Mouse (Mus musculus): ENCODE data around the gene Igsf21. TPM values are rescaled to one million over a fixed set of nuclear protein-coding genes. Genes with fewer than 3 reads are reported as not detected.

Igsf21 gene
- polyA plus RNA-seq, 1 experiment = not detected

DNA sequence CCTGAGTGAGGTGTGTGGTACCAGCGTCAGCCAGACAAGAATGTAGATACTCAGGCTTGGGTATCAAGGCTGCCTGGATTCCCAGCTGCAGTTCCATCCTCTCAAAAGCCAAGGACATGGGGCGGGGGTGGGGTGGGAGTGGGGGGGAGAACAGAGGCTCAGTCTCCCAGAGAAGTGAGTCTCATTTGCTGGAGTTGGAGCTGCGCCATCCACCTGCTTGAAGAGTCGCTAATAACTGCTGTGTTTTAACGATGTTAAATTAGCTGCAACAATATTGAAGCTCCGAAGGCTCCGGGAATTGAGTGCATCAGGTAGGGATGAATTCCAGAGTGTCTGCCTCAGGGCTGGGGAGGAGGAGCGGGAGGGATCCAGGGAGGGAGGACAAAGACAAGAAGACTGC lies 250.9 kb downstream of the Igsf21 start:
- H3K4me2 ChIP-seq (ENCODE audit: low read depth) = no peak overlapping the region
- no peak for TF ChIP-seq REST (IDR thresholded peaks at IDR 0.05; ENCODE audit: insufficient read depth, insufficient read length)
- TF ChIP-seq POLR2A (IDR thresholded peaks at IDR 0.05; ENCODE audit: insufficient read length, low read depth) = no peak
- TF ChIP-seq MAX (IDR thresholded peaks at IDR 0.05; ENCODE audit: low read depth) = no peak
- no peak for TF ChIP-seq POLR2AphosphoS2 (IDR thresholded peaks at IDR 0.05; ENCODE audit: insufficient read length, low read depth)
- no peak for TF ChIP-seq MYOG (IDR thresholded peaks at IDR 0.05; ENCODE audit: control insufficient read depth in 1 of 3, insufficient read depth in 1 of 3, insufficient read length in 2 of 3, low read depth in 2 of 3)
- TF ChIP-seq USF1 (IDR thresholded peaks at IDR 0.05; ENCODE audit: low read depth) = no peak
- TF ChIP-seq TCF3 (IDR thresholded peaks at IDR 0.05; ENCODE audit: insufficient read length, low read depth) = no peak
- TF ChIP-seq SRF (IDR thresholded peaks at IDR 0.05; ENCODE audit: control insufficient read depth, insufficient read length, low read depth) = no peak
- TF ChIP-seq CEBPB (IDR thresholded peaks at IDR 0.05; ENCODE audit: insufficient read depth, poor library complexity, severe bottlenecking) = no peak
- no peak for TF ChIP-seq MYOD1 (IDR thresholded peaks at IDR 0.05; ENCODE audit: control insufficient read depth in 1 of 3, insufficient read length in 2 of 3, low read depth in 2 of 3)
- no peak for TF ChIP-seq E2F4 (IDR thresholded peaks at IDR 0.05; ENCODE audit: insufficient read depth)
- TF ChIP-seq TCF12 (IDR thresholded peaks at IDR 0.05; ENCODE audit: insufficient read depth, poor library complexity, severe bottlenecking) = no peak
- H3K79me2 ChIP-seq (ENCODE audit: control insufficient read depth, insufficient read depth) = no peaks in the 10 kb centered on the region
- no peaks in the 10 kb centered on the region for H3K36me3 ChIP-seq (ENCODE audit: control insufficient read depth, insufficient read depth)
- no peak overlapping the region for H3ac ChIP-seq (ENCODE audit: control insufficient read depth, insufficient read length)
- H3K4me3 ChIP-seq = no peak overlapping the region
- H3K27me3 ChIP-seq (ENCODE audit: control insufficient read depth, insufficient read depth, insufficient read length) = peaks cover under 1% of the 10 kb centered on the region

DNA sequence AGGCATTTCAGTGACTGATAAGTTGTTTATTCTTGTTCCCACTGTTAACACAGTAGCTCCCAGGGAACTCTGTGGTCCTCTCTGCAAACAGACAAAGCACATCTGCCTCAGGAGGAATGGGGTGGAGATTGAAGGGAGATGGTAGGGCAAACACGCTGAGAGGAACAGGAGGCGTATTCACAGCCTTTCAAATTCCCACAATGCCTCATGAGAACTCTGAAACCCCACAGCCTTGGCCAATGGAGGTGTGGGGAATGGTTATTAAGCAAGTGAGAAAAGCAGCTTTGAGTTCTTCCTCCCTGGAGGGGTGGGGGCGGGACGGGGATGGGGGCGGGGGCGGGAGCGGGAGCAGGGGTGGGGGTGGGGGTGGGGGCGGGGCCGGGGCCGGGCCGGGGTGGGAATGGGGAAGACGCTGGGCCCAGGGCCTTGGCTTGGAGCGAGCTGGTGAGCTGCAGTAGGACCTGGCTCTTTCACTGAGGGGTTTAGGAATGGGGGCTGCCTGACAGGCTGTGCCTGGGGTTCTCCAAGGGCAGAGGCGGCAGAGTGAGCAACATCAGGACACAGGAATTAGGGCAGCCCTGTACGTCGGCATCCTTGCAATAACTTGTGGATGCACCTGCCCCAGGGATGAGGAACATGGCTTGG lies 253.4 kb downstream of the Igsf21 start:
- Histone ChIP-seq H3K4me2 (ENCODE audit: low read depth) (no peak overlapping the region), H3K4me3 (no peak overlapping the region), H3ac (ENCODE audit: control insufficient read depth, insufficient read length) (no peak overlapping the region), H3K36me3 (ENCODE audit: control insufficient read depth, insufficient read depth) (no peaks in the 10 kb centered on the region), H3K27me3 (ENCODE audit: control insufficient read depth, insufficient read depth, insufficient read length) (no peaks in the 10 kb centered on the region), H3K79me2 (ENCODE audit: control insufficient read depth, insufficient read depth) (no peaks in the 10 kb centered on the region)
- TF ChIP-seq SRF (IDR thresholded peaks at IDR 0.05; ENCODE audit: control insufficient read depth, insufficient read length, low read depth) (no peak), USF1 (IDR thresholded peaks at IDR 0.05; ENCODE audit: low read depth) (no peak), TCF3 (IDR thresholded peaks at IDR 0.05; ENCODE audit: insufficient read length, low read depth) (no peak), MYOD1 (IDR thresholded peaks at IDR 0.05; ENCODE audit: control insufficient read depth in 1 of 3, insufficient read length in 2 of 3, low read depth in 2 of 3) (no peak), POLR2AphosphoS2 (IDR thresholded peaks at IDR 0.05; ENCODE audit: insufficient read length, low read depth) (no peak), MAX (IDR thresholded peaks at IDR 0.05; ENCODE audit: low read depth) (no peak), E2F4 (IDR thresholded peaks at IDR 0.05; ENCODE audit: insufficient read depth) (no peak), CEBPB (IDR thresholded peaks at IDR 0.05; ENCODE audit: insufficient read depth, poor library complexity, severe bottlenecking) (no peak), REST (IDR thresholded peaks at IDR 0.05; ENCODE audit: insufficient read depth, insufficient read length) (no peak)

GRCm38 (mm10) chr4:139986913-139987312 lies 259.7 kb downstream of the Igsf21 start:
- H3K27me3 ChIP-seq (ENCODE audit: control insufficient read depth, insufficient read depth, insufficient read length) = peaks cover 5% of the 10 kb centered on the region
- H3K79me2 ChIP-seq (ENCODE audit: control insufficient read depth, insufficient read depth) = no peaks in the 10 kb centered on the region
- H3K4me2 ChIP-seq (ENCODE audit: low read depth) = no peak overlapping the region
- H3K36me3 ChIP-seq (ENCODE audit: control insufficient read depth, insufficient read depth) = no peaks in the 10 kb centered on the region
- H3ac ChIP-seq (ENCODE audit: control insufficient read depth, insufficient read length) = no peak overlapping the region
- TF ChIP-seq TCF12 (IDR thresholded peaks at IDR 0.05; ENCODE audit: insufficient read depth, poor library complexity, severe bottlenecking) = no peak
- TF ChIP-seq POLR2A (IDR thresholded peaks at IDR 0.05; ENCODE audit: insufficient read length, low read depth) = no peak
- no peak for TF ChIP-seq CEBPB (IDR thresholded peaks at IDR 0.05; ENCODE audit: insufficient read depth, poor library complexity, severe bottlenecking)
- no peak for TF ChIP-seq SRF (IDR thresholded peaks at IDR 0.05; ENCODE audit: control insufficient read depth, insufficient read length, low read depth)
- no peak for TF ChIP-seq POLR2AphosphoS2 (IDR thresholded peaks at IDR 0.05; ENCODE audit: insufficient read length, low read depth)
- no peak for TF ChIP-seq E2F4 (IDR thresholded peaks at IDR 0.05; ENCODE audit: insufficient read depth)
- TF ChIP-seq TCF3 (IDR thresholded peaks at IDR 0.05; ENCODE audit: insufficient read length, low read depth) = no peak
- no peak for TF ChIP-seq USF1 (IDR thresholded peaks at IDR 0.05; ENCODE audit: low read depth)
- TF ChIP-seq REST (IDR thresholded peaks at IDR 0.05; ENCODE audit: insufficient read depth, insufficient read length) = no peak
- no peak for TF ChIP-seq MYOD1 (IDR thresholded peaks at IDR 0.05; ENCODE audit: control insufficient read depth in 1 of 3, insufficient read length in 2 of 3, low read depth in 2 of 3)
- TF ChIP-seq MYOG (IDR thresholded peaks at IDR 0.05; ENCODE audit: control insufficient read depth in 1 of 3, insufficient read depth in 1 of 3, insufficient read length in 2 of 3, low read depth in 2 of 3) = no peak
- TF ChIP-seq MAX (IDR thresholded peaks at IDR 0.05; ENCODE audit: low read depth) = no peak
- H3K4me3 ChIP-seq = no peak overlapping the region

DNA sequence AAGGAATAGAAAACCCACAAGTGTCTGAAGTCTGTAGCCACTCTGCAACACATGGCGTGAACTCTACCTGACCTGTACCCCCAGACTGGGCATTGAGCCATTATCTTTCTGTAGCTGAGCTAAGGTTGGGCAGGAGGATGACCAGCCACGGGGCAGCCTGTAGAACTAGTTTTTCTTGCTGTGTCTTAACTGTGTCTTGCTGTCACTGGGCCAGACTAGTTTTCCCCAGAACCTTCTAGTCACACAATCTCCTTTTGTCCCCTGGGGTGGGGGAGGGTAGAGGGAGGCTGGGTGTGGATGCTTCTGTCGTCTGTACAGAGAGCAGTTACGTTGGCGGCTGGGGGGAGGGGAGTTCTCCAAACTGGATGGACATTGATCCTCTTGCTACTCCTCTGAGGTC lies 267.9 kb downstream of the Igsf21 start:
- H3K4me2 ChIP-seq (ENCODE audit: low read depth) = no peak overlapping the region
- H3K4me3 ChIP-seq = no peak overlapping the region
- no peaks in the 10 kb centered on the region for H3K36me3 ChIP-seq (ENCODE audit: control insufficient read depth, insufficient read depth)
- H3ac ChIP-seq (ENCODE audit: control insufficient read depth, insufficient read length) = no peak overlapping the region
- TF ChIP-seq TCF3 (IDR thresholded peaks at IDR 0.05; ENCODE audit: insufficient read length, low read depth) = no peak
- no peak for TF ChIP-seq USF1 (IDR thresholded peaks at IDR 0.05; ENCODE audit: low read depth)
- TF ChIP-seq MYOG (IDR thresholded peaks at IDR 0.05; ENCODE audit: control insufficient read depth in 1 of 3, insufficient read depth in 1 of 3, insufficient read length in 2 of 3, low read depth in 2 of 3) = no peak
- H3K27me3 ChIP-seq (ENCODE audit: control insufficient read depth, insufficient read depth, insufficient read length) = peaks cover 12% of the 10 kb centered on the region
- H3K79me2 ChIP-seq (ENCODE audit: control insufficient read depth, insufficient read depth) = no peaks in the 10 kb centered on the region

- no peak overlapping the region for H3K4me3 ChIP-seq
- no peaks in the 10 kb centered on the region for H3K79me2 ChIP-seq (ENCODE audit: control insufficient read depth, insufficient read depth)
- TF ChIP-seq POLR2A (IDR thresholded peaks at IDR 0.05; ENCODE audit: insufficient read length, low read depth) (no peak), USF1 (IDR thresholded peaks at IDR 0.05; ENCODE audit: low read depth) (no peak), CEBPB (IDR thresholded peaks at IDR 0.05; ENCODE audit: insufficient read depth, poor library complexity, severe bottlenecking) (no peak), SRF (IDR thresholded peaks at IDR 0.05; ENCODE audit: control insufficient read depth, insufficient read length, low read depth) (no peak), MYOD1 (IDR thresholded peaks at IDR 0.05; ENCODE audit: control insufficient read depth in 1 of 3, insufficient read length in 2 of 3, low read depth in 2 of 3) (no peak), REST (IDR thresholded peaks at IDR 0.05; ENCODE audit: insufficient read depth, insufficient read length) (no peak), E2F4 (IDR thresholded peaks at IDR 0.05; ENCODE audit: insufficient read depth) (no peak), MAX (IDR thresholded peaks at IDR 0.05; ENCODE audit: low read depth) (no peak)
- H3K36me3 ChIP-seq (ENCODE audit: control insufficient read depth, insufficient read depth) = no peaks in the 10 kb centered on the region
- peaks cover 19% of the 10 kb centered on the region for H3K27me3 ChIP-seq (ENCODE audit: control insufficient read depth, insufficient read depth, insufficient read length)
- H3ac ChIP-seq (ENCODE audit: control insufficient read depth, insufficient read length) = no peak overlapping the region
- no peak overlapping the region for H3K4me2 ChIP-seq (ENCODE audit: low read depth)
Observed at GRCm38 (mm10) chr4:139977308-139977781, 269.2 kb downstream of the Igsf21 start.

Measured in myocyte (in vitro differentiated cells).